Mouse (Mus musculus): ENCODE results near the gene Ikzf4. TPM values are rescaled to one million over a fixed set of nuclear protein-coding genes. Genes with fewer than 3 reads are reported as not detected.

Ikzf4 gene
- polyA plus RNA-seq, 1 experiment from 2014 or later = 4.9 TPM

- peak; percentile 34 for DNase-seq (ENCODE audit: low spot score)
- WGBS = 2% methylated on average over 23 of the region's 23 CpGs
- peak overlapping the region; percentile 30; the same call in 1 of the 2 replicates for H3K27ac ChIP-seq (ENCODE audit: low read depth, low read length)
- H3K4me1 ChIP-seq (replicated peaks; ENCODE audit: control insufficient read depth, insufficient read depth, low read length) = 0 out of 2 replicates have a peak, but pooled peaks cover 4% of the 10 kb centered on the region
- no peaks in the 10 kb centered on the region for H3K9me3 ChIP-seq (ENCODE audit: control insufficient read depth, low read length)
- H3K4me3 ChIP-seq (ENCODE audit: low read depth, low read length) = peak overlapping the region; percentile 66
- H3K27me3 ChIP-seq (ENCODE audit: control insufficient read depth, insufficient read depth, low read length) = peaks cover 35% of the 10 kb centered on the region
- H3K4me2 ChIP-seq (replicated peaks; ENCODE audit: low read depth, low read length) = peak overlapping the region; percentile 94
- ATAC-seq (ENCODE audit: low FRiP score) = peak; percentile 8; the same call in 1 of the 2 replicates
- H3K9ac ChIP-seq (ENCODE audit: low read depth, low read length) = 0 out of 2 replicates have a peak overlapping the region, but pooled peaks have one; percentile 23
- H3K36me3 ChIP-seq (ENCODE audit: control insufficient read depth, insufficient read depth, low read length) = no peaks in the 10 kb centered on the region
These were observed 56.9 kb downstream of the Ikzf4 start for GRCm38 (mm10) chr10:128588775-128589463.

GRCm38 (mm10) chr10:128588136-128588535 is 57.7 kb downstream of the Ikzf4 start:
- WGBS = 46% methylated on average over 1 of the region's 1 CpGs
- H3K4me3 ChIP-seq (ENCODE audit: low read depth, low read length) = no peak overlapping the region
- 0 out of 2 replicates have a peak, but pooled peaks cover 4% of the 10 kb centered on the region for H3K4me1 ChIP-seq (replicated peaks; ENCODE audit: control insufficient read depth, insufficient read depth, low read length)
- no peak for DNase-seq (ENCODE audit: low spot score)
- H3K27me3 ChIP-seq (ENCODE audit: control insufficient read depth, insufficient read depth, low read length) = peaks cover 35% of the 10 kb centered on the region
- no peak overlapping the region; the same call in 1 of the 2 replicates for H3K4me2 ChIP-seq (replicated peaks; ENCODE audit: low read depth, low read length)
- ATAC-seq (ENCODE audit: low FRiP score) = no peak
- no peaks in the 10 kb centered on the region for H3K36me3 ChIP-seq (ENCODE audit: control insufficient read depth, insufficient read depth, low read length)
- no peak overlapping the region for H3K27ac ChIP-seq (ENCODE audit: low read depth, low read length)
- no peak overlapping the region for H3K9ac ChIP-seq (ENCODE audit: low read depth, low read length)
- no peaks in the 10 kb centered on the region for H3K9me3 ChIP-seq (ENCODE audit: control insufficient read depth, low read length)

DNA sequence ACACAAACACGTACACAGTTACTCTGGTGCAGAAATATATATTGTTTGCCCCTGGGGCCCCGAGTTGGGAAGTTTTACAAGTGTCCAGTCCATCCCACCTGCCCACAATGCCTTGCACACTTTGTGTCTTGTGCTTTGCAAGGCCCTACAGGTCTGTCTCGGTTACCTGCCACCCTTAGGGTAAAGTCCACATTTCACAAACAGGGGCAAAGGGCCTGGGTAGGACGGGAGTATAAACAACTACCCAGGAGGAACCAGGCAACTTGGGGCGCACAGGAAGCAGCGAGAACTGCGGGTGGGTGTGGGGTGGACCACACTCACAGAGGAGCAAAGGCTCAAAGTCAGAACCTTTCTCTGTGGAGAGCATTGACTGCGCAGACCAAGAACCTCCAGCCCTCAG is 58.1 kb downstream of the Ikzf4 start:
- no peak for ATAC-seq (ENCODE audit: low FRiP score)
- DNase-seq (ENCODE audit: low spot score) = no peak
- no peak overlapping the region for H3K9ac ChIP-seq (ENCODE audit: low read depth, low read length)
- no peaks in the 10 kb centered on the region for H3K9me3 ChIP-seq (ENCODE audit: control insufficient read depth, low read length)
- H3K4me2 ChIP-seq (replicated peaks; ENCODE audit: low read depth, low read length) = no peak overlapping the region
- no peaks in the 10 kb centered on the region for H3K36me3 ChIP-seq (ENCODE audit: control insufficient read depth, insufficient read depth, low read length)
- H3K27ac ChIP-seq (ENCODE audit: low read depth, low read length) = no peak overlapping the region
- H3K4me3 ChIP-seq (ENCODE audit: low read depth, low read length) = no peak overlapping the region
- H3K27me3 ChIP-seq (ENCODE audit: control insufficient read depth, insufficient read depth, low read length) = peaks cover 35% of the 10 kb centered on the region
- WGBS = 64% methylated on average over 8 of the region's 8 CpGs
- H3K4me1 ChIP-seq (replicated peaks; ENCODE audit: control insufficient read depth, insufficient read depth, low read length) = 0 out of 2 replicates have a peak, but pooled peaks cover 4% of the 10 kb centered on the region

- Histone ChIP-seq H3K4me1 (replicated peaks; ENCODE audit: control insufficient read depth, insufficient read depth, low read length) (0 out of 2 replicates have a peak, but pooled peaks cover 4% of the 10 kb centered on the region), H3K4me3 (ENCODE audit: low read depth, low read length) (no peak overlapping the region), H3K27me3 (ENCODE audit: control insufficient read depth, insufficient read depth, low read length) (peaks cover 35% of the 10 kb centered on the region), H3K27ac (ENCODE audit: low read depth, low read length) (0 out of 2 replicates have a peak overlapping the region, but pooled peaks have one; percentile 24), H3K9ac (ENCODE audit: low read depth, low read length) (no peak overlapping the region), H3K9me3 (ENCODE audit: control insufficient read depth, low read length) (no peaks in the 10 kb centered on the region), H3K4me2 (replicated peaks; ENCODE audit: low read depth, low read length) (0 out of 2 replicates have a peak overlapping the region, but pooled peaks have one; percentile 7), H3K36me3 (ENCODE audit: control insufficient read depth, insufficient read depth, low read length) (no peaks in the 10 kb centered on the region)
- ATAC-seq (ENCODE audit: low FRiP score) (no peak), DNase-seq (ENCODE audit: low spot score) (no peak)
- 54% methylated on average over 4 of the region's 4 CpGs for WGBS
These were observed 58.7 kb downstream of the Ikzf4 start for GRCm38 (mm10) chr10:128587120-128587519.

DNA sequence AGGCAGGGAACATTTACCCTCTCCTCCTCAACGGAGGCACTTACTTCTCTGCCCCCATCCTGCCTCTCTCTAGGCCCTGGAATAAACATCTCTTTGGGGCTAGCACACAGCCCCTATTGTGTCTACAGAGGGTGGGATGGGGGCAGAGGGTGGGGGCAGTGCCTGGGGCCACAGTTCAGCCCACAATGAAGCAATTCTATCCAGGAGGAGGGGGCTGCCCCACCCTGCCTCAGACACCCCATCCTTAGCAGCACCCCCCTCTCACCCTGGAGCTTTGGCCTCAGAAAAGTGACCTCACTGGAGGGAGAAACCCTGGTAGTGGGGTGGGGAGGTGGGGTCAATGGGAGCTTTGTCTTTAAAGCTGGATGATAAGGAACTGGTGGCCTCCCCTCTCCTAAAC is 59.2 kb downstream of the Ikzf4 start:
- no peak for DNase-seq (ENCODE audit: low spot score)
- WGBS = 5% methylated on average over 1 of the region's 1 CpGs
- Histone ChIP-seq H3K9ac (ENCODE audit: low read depth, low read length) (no peak overlapping the region), H3K4me1 (replicated peaks; ENCODE audit: control insufficient read depth, insufficient read depth, low read length) (0 out of 2 replicates have a peak, but pooled peaks cover 4% of the 10 kb centered on the region), H3K9me3 (ENCODE audit: control insufficient read depth, low read length) (no peaks in the 10 kb centered on the region), H3K4me3 (ENCODE audit: low read depth, low read length) (no peak overlapping the region), H3K27me3 (ENCODE audit: control insufficient read depth, insufficient read depth, low read length) (peaks cover 35% of the 10 kb centered on the region), H3K4me2 (replicated peaks; ENCODE audit: low read depth, low read length) (no peak overlapping the region), H3K27ac (ENCODE audit: low read depth, low read length) (no peak overlapping the region), H3K36me3 (ENCODE audit: control insufficient read depth, insufficient read depth, low read length) (no peaks in the 10 kb centered on the region)
- ATAC-seq (ENCODE audit: low FRiP score) = no peak

DNA sequence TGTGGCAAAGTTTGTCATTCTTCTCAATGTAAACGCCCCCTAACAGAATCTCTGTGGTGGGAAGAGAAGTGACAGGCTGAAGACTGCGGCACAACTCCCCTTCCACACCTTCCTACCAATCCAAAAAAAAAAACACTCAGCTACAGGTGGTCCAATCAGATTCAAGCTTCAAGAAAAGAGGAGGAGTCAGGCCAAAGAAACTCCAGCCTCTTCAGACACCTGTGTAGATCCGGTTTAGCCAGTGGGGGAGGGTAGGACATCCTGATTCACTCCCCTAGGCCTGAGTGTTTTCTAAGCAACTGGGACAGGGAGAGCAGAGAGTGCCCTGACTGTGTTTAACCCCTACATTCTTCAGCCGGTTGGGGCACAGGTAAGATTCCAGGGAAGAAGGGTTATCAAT is 61.4 kb downstream of the Ikzf4 start:
- no peaks in the 10 kb centered on the region for H3K9me3 ChIP-seq (ENCODE audit: control insufficient read depth, low read length)
- no peak overlapping the region for H3K4me3 ChIP-seq (ENCODE audit: low read depth, low read length)
- H3K27me3 ChIP-seq (ENCODE audit: control insufficient read depth, insufficient read depth, low read length) = peaks cover 28% of the 10 kb centered on the region
- WGBS = 9% methylated on average over 4 of the region's 4 CpGs
- ATAC-seq (ENCODE audit: low FRiP score) (no peak), DNase-seq (ENCODE audit: low spot score) (no peak)
- 0 out of 2 replicates have a peak, but pooled peaks cover 4% of the 10 kb centered on the region for H3K4me1 ChIP-seq (replicated peaks; ENCODE audit: control insufficient read depth, insufficient read depth, low read length)
- no peak overlapping the region for H3K9ac ChIP-seq (ENCODE audit: low read depth, low read length)
- no peak overlapping the region for H3K27ac ChIP-seq (ENCODE audit: low read depth, low read length)
- no peak overlapping the region for H3K4me2 ChIP-seq (replicated peaks; ENCODE audit: low read depth, low read length)
- H3K36me3 ChIP-seq (ENCODE audit: control insufficient read depth, insufficient read depth, low read length) = no peaks in the 10 kb centered on the region

GRCm38 (mm10) chr10:128583644-128584043 is 62.1 kb downstream of the Ikzf4 start:
- Histone ChIP-seq H3K4me2 (replicated peaks; ENCODE audit: low read depth, low read length) (no peak overlapping the region), H3K4me1 (replicated peaks; ENCODE audit: control insufficient read depth, insufficient read depth, low read length) (no peaks in the 10 kb centered on the region), H3K9me3 (ENCODE audit: control insufficient read depth, low read length) (no peaks in the 10 kb centered on the region), H3K36me3 (ENCODE audit: control insufficient read depth, insufficient read depth, low read length) (no peaks in the 10 kb centered on the region), H3K9ac (ENCODE audit: low read depth, low read length) (no peak overlapping the region), H3K27me3 (ENCODE audit: control insufficient read depth, insufficient read depth, low read length) (peaks cover 21% of the 10 kb centered on the region), H3K27ac (ENCODE audit: low read depth, low read length) (no peak overlapping the region), H3K4me3 (ENCODE audit: low read depth, low read length) (no peak overlapping the region)
- ATAC-seq (ENCODE audit: low FRiP score) = no peak
- 20% methylated on average over 7 of the region's 7 CpGs for WGBS
- DNase-seq (ENCODE audit: low spot score) = no peak

Data from hindbrain, embryonic 11.5 days (tissue).